Mouse (Mus musculus) central nervous system, embryonic 14 days (tissue): ENCODE measurements around the gene Dnajc16. TPM values are rescaled to one million over a fixed set of nuclear protein-coding genes. Genes with fewer than 3 reads are reported as not detected.

Experiments used
- polyA plus RNA-seq: library from polyadenylated mRNA; depleted of rRNA; stranded (reverse); fragments of >200 nt; gene quantifications from 2 replicates; pipeline ENCODE4 v1.2.3, GENCODE M21; 2012; rRNA removed

The Dnajc16 gene
- 16.0 and 16.2 TPM in 2 replicates for polyA plus RNA-seq

DNA sequence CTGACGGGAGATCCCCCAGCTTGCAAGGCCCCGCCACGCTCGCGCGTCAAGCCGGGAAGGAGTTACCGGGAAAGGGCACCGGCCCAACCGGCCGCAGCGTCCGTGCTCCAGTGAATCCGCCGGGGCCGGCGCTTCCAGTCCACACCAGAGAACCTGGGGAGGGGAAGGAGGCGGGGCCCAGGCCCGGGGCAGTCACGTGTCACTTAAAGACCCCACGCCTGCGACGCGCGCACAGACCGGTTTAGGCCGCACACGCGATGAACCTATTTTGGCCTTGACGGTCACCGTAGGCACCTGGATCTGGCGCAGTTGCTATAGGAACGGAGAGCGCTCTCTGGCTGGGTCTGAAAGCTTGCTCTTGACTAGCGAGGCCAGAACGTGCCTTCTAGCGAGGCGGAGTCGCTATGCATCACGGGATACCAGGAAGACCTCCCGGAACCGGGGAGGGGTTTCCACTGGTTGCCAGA is at the start of gene Dnajc16:
Gene Dnajc16 (minus strand): TSS at position 408 of the 467 bp plus-strand sequence.

GRCm38 (mm10) chr4:141826060-141826459 is 35.3 kb upstream of the Dnajc16 start, which contains the start of gene Cela2a:
Gene Cela2a, minus strand, starts transcription at chr4:141826160.

GRCm38 (mm10) chr4:141793282-141794151 is 2.8 kb upstream of the Dnajc16 start, which contains the start of gene Casp9:
Gene Casp9, plus strand, starts transcription at chr4:141793612.

GRCm38 (mm10) chr4:141746578-141747346 is 44.0 kb downstream of the Dnajc16 start, which contains the start of gene Agmat:
Gene Agmat, plus strand, starts transcription at chr4:141746672.

DNA sequence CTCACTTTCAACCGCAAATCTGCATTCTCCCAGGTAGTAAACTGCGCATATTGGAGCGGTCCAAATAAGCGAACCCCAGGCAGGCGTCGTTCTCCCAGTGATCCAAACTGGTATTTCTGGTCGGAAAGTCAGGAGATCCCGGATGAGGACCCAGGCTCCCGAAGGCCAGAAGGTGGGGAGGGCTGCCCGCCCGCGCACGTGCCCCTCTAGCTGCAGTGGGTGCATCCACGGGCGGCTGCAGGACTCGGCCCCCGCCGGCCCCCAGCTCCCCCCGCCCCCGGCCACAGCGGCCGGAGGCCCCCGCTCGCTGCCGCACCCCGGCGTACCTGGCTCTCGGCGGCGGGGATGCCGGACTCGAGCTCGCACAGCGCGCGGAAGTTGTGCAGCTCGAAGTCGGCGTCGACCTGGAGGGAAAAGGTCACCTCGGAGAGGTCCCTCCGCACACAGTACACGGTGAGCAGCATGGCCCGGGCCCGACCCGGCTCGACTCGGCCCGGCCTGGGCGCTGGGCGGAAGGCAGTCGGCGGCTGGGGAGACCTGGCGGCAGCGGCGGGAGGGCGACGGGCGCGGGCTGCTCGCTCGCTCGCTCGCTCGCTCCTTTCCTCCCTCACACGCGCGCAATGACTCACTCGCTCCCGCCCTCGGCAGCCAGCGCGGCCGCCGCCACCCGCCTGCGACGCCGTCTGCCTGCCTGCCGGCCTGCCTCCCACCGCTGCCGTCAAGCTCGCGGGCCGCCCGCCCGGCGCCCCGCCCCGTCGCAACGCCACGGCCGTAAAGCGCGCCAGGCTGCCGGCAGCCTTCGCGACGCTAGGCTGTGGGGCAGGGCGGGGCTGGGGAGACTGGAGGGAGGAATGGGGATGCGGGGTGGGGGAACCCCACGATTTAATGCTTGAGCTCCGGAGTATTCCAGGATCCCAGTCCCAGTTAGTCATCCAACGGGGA is 67.7 kb downstream of the Dnajc16 start, which contains the start of gene Ddi2:
Gene Ddi2 (minus strand): TSS at position 689 of the 942 bp plus-strand sequence.

Other genes with a start within 250 kb of the Dnajc16 start
- gene Fblim1, start 184.8 kb downstream of the Dnajc16 start, polyA plus RNA-seq = 37.4 and 53.4 TPM in 2 replicates
- gene Tmem82, start 172.3 kb downstream of the Dnajc16 start, polyA plus RNA-seq = 0.27 and 0.28 TPM in 2 replicates
- gene Slc25a34, start 167.1 kb downstream of the Dnajc16 start, polyA plus RNA-seq = 0.34 and 0.36 TPM in 2 replicates
- gene Plekhm2, start 126.0 kb downstream of the Dnajc16 start, polyA plus RNA-seq = 43.2 and 46.7 TPM in 2 replicates
- gene Rsc1a1, start 105.3 kb downstream of the Dnajc16 start, polyA plus RNA-seq = 3.3 and 5.3 TPM in 2 replicates
- 14.8 and 16.4 TPM in 2 replicates for gene Ddi2, start 67.5 kb downstream of the Dnajc16 start, polyA plus RNA-seq
- gene Agmat, start 44.3 kb downstream of the Dnajc16 start, polyA plus RNA-seq = 0.08 TPM in 1 of 2 replicates, not detected in the other
- 23.8 and 24.5 TPM in 2 replicates for gene Casp9, start 2.7 kb upstream of the Dnajc16 start, polyA plus RNA-seq
- gene Cela2a, start 35.2 kb upstream of the Dnajc16 start, polyA plus RNA-seq = 0.06 TPM in 1 of 2 replicates, not detected in the other
- 0.07 and 0.15 TPM in 2 replicates for gene Ctrc, start 55.4 kb upstream of the Dnajc16 start, polyA plus RNA-seq
- gene Efhd2, start 84.0 kb upstream of the Dnajc16 start, polyA plus RNA-seq = 57.7 and 60.8 TPM in 2 replicates
- gene Fhad1, start 224.2 kb upstream of the Dnajc16 start, polyA plus RNA-seq = 2.9 and 3.2 TPM in 2 replicates